Mouse (Mus musculus) heart, postnatal 0 days (tissue): ENCODE results near the gene Nfkb1. TPM values are rescaled to one million over a fixed set of nuclear protein-coding genes. Genes with fewer than 3 reads are reported as not detected.

Source experiments
- ATAC-seq: fragments of 200-750 bp; cut with Nextera tagmentation; 2 replicates; pipeline ENCODE4 v1.8.0; 2017; ENCODE audit warnings: low read depth, moderate number of reproducible peaks, moderate library complexity; ENCODE audit not compliant: insufficient read depth
- DNase-seq: peaks from one replicate; pipeline ENCODE4 v3.0.0-alpha.2; 2016; ENCODE audit warnings: low spot score
- H3K27ac ChIP-seq: fragments of 300-500 bp; sonication (generic); 2 replicates; pipeline ENCODE4 v1.5.1; 2014; ENCODE audit warnings: low read depth, mild to moderate bottlenecking
- H3K27me3 ChIP-seq: fragments of 300-500 bp; sonication (generic); 2 replicates; pipeline ENCODE4 v1.6.1; 2014; ENCODE audit warnings: low read length, mixed read lengths; ENCODE audit not compliant: control insufficient read depth, insufficient read depth
- H3K36me3 ChIP-seq: fragments of 300-500 bp; sonication (generic); replicated peaks from 2 replicates; pipeline ENCODE4 v1.6.1; 2014; ENCODE audit warnings: low read length, mixed read lengths; ENCODE audit not compliant: control insufficient read depth, insufficient read depth
- H3K4me1 ChIP-seq: fragments of 300-500 bp; sonication (generic); 2 replicates; pipeline ENCODE4 v1.6.1; 2014; ENCODE audit warnings: antibody characterized with exemption; ENCODE audit not compliant: control insufficient read depth, insufficient read depth
- H3K4me2 ChIP-seq: fragments of 300-500 bp; sonication (generic); 2 replicates; pipeline ENCODE4 v1.6.1; 2014; ENCODE audit warnings: low read depth, mild to moderate bottlenecking, low read length, moderate library complexity
- H3K4me3 ChIP-seq: fragments of 300-500 bp; sonication (generic); 2 replicates; pipeline ENCODE4 v1.5.1; 2014; ENCODE audit warnings: low read depth, low read length
- H3K9ac ChIP-seq: fragments of 300-500 bp; sonication (generic); replicated peaks from 2 replicates; pipeline ENCODE4 v1.6.1; 2014; ENCODE audit warnings: low read depth, low read length, mixed read lengths
- H3K9me3 ChIP-seq: fragments of 300-500 bp; sonication (generic); replicated peaks from 2 replicates; pipeline ENCODE4 v1.6.1; 2016; ENCODE audit warnings: low read length; ENCODE audit not compliant: control insufficient read depth
- CTCF ChIP-seq: IDR thresholded peaks from 2 replicates; pipeline ENCODE4 v1.5.1; 2016; ENCODE audit warnings: antibody characterized with exemption, control low read depth, low read depth
- EP300 ChIP-seq: IDR thresholded peaks from 2 replicates; pipeline ENCODE4 v1.6.1; 2016; ENCODE audit warnings: antibody characterized with exemption, low read depth
- WGBS: fragments of 180-500 bp; shearing (Covaris S2); extraction: QIAGEN DNeasy Blood & Tissue Kit; methylation state at CpG from one replicate; pipeline ENCODE4 v1.1.7; 2014; 5-methylcytosine and 5-hydroxymethylcytosine counted together
- polyA plus RNA-seq: library from polyadenylated mRNA; unstranded; fragments of >200 nt; fragmentation: Nextera tagmentation; extraction: Ambion mirVana; gene quantifications from 2 replicates; pipeline ENCODE4 v1.2.1, GENCODE M21; 2015
- total RNA-seq: library from RNA; depleted of rRNA; stranded (reverse); fragments of >200 nt; gene quantifications from 2 replicates; pipeline ENCODE4 v1.2.3, GENCODE M21; 2014; ENCODE audit warnings: low replicate concordance

The Nfkb1 gene
- total and polyA plus RNA-seq, 2 experiments from 2014 or later, result 12.5 to 61.7 TPM

- ATAC-seq (no peak), DNase-seq (peak; percentile 42)
- Histone ChIP-seq H3K4me3 (peak overlapping the region; percentile 92), H3K36me3 (no peaks in the 10 kb centered on the region), H3K9me3 (no peaks in the 10 kb centered on the region), H3K9ac (peak overlapping the region; percentile 98), H3K27me3 (no peaks in the 10 kb centered on the region), H3K4me1 (peaks cover 53% of the 10 kb centered on the region), H3K4me2 (peak overlapping the region; percentile 75), H3K27ac (peak overlapping the region; percentile 97)
- 18% methylated on average over 11 of the region's 11 CpGs for WGBS
- TF ChIP-seq CTCF (no peak), EP300 (no peak)
Measured at GRCm38 (mm10) chr3:135688970-135689772, 2.2 kb downstream of the Nfkb1 start.

GRCm38 (mm10) chr3:135687965-135688364 is 3.4 kb downstream of the Nfkb1 start:
- DNase-seq (no peak), ATAC-seq (no peak)
- peak overlapping the region; percentile 97 for H3K27ac ChIP-seq
- H3K27me3 ChIP-seq, result no peaks in the 10 kb centered on the region
- peaks cover 62% of the 10 kb centered on the region for H3K4me1 ChIP-seq
- TF ChIP-seq CTCF (no peak), EP300 (no peak)
- peak overlapping the region; percentile 14; the same call in 1 of the 2 replicates for H3K4me3 ChIP-seq
- peak overlapping the region; percentile 98; the same call in 1 of the 2 replicates for H3K9ac ChIP-seq
- peak overlapping the region; percentile 75 for H3K4me2 ChIP-seq
- no peaks in the 10 kb centered on the region for H3K36me3 ChIP-seq
- 45% methylated on average over 9 of the region's 9 CpGs for WGBS
- H3K9me3 ChIP-seq, result no peaks in the 10 kb centered on the region

- Histone ChIP-seq H3K4me3 (no peak overlapping the region), H3K27me3 (no peaks in the 10 kb centered on the region), H3K4me2 (no peak overlapping the region), H3K9ac (no peak overlapping the region), H3K4me1 (peaks cover 60% of the 10 kb centered on the region), H3K36me3 (no peaks in the 10 kb centered on the region), H3K9me3 (no peaks in the 10 kb centered on the region), H3K27ac (0 out of 2 replicates have a peak overlapping the region, but pooled peaks have one; percentile 57)
- 45% methylated on average over 5 of the region's 5 CpGs for WGBS
- no peak for DNase-seq
- TF ChIP-seq CTCF (no peak), EP300 (no peak)
- ATAC-seq, result no peak
Measured at GRCm38 (mm10) chr3:135686419-135686818, 4.9 kb downstream of the Nfkb1 start.

- Histone ChIP-seq H3K9ac (no peak overlapping the region), H3K4me2 (no peak overlapping the region), H3K27me3 (no peaks in the 10 kb centered on the region), H3K4me3 (no peak overlapping the region), H3K9me3 (no peaks in the 10 kb centered on the region), H3K36me3 (no peaks in the 10 kb centered on the region), H3K27ac (no peak overlapping the region), H3K4me1 (peaks cover 61% of the 10 kb centered on the region)
- 46% methylated on average over 6 of the region's 6 CpGs for WGBS
- TF ChIP-seq CTCF, result no peak
- TF ChIP-seq EP300, result no peak
- ATAC-seq (no peak), DNase-seq (no peak)
Measured at GRCm38 (mm10) chr3:135683275-135683674, 8.1 kb downstream of the Nfkb1 start.

GRCm38 (mm10) chr3:135682240-135682639 is 9.1 kb downstream of the Nfkb1 start:
- no peak overlapping the region for H3K9ac ChIP-seq
- no peaks in the 10 kb centered on the region for H3K27me3 ChIP-seq
- no peak for ATAC-seq
- H3K4me2 ChIP-seq, result no peak overlapping the region
- no peak for DNase-seq
- no peak overlapping the region for H3K4me3 ChIP-seq
- TF ChIP-seq CTCF (no peak), EP300 (no peak)
- H3K9me3 ChIP-seq, result no peaks in the 10 kb centered on the region
- H3K27ac ChIP-seq, result peak overlapping the region; percentile 14
- H3K36me3 ChIP-seq, result no peaks in the 10 kb centered on the region
- WGBS, result 49% methylated on average over 3 of the region's 3 CpGs
- H3K4me1 ChIP-seq, result peaks cover 59% of the 10 kb centered on the region
